Mouse (Mus musculus): ENCODE results near the gene Myrfl. TPM values are rescaled to one million over a fixed set of nuclear protein-coding genes. Genes with fewer than 3 reads are reported as not detected.

Myrfl gene
- total RNA-seq, 2 experiments from 2014 or later: not detected

DNA sequence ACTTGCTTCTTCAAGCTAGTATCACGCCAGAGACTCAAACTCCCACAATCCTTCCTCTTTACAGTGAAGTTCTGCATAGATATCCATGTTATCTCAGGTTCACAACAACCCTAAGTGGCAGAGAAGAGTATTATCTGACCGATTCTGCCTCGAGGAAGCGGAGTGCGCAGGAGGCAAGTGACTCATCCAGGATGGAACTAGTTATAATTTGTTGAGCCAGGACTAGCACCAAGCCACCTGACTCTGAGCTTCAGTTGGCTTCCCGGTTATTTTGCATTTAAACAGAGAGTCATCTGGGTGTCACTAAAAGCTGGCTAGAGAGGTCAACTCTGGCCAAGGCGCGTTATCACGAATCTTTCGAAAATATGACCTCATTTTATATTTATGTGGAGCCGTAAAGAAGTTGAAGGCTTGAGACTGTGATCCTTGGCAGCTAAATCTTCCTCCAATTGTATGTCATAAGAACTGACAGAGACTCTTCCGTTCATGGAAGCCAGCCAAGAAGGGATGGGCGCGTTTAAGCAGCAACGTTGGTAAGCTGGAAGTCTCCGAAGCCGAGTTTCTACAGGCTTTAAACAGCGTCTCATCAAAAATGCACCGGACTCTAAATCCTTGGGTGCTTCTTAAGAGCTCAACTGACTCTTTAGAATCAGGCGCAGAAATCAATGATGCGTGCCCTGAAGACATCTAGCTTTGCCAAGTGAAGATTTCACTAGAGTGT lies 125.3 kb downstream of the Myrfl start:
- no peak for ATAC-seq (replicated peaks; ENCODE audit: low FRiP score, poor library complexity, severe bottlenecking)

DNA sequence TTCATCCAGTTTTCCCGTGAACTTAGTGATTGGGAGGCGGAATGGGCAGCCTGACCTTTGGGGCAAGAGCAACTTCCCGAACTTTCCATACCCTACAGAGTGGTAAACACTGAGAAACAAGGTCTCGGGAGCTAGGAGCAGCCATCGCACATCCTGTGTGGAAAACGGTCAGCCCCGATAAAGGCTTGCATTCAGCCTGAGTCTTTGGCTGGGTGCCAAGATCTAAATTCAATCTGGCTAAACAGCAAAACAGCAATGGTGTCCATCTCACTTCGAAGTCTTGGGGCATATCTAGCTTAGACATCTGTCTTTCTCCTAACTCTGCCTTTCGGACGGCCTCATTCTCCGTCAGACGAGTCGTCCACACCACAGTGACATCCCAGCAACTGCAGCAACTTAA lies 128.1 kb downstream of the Myrfl start:
- ATAC-seq (replicated peaks; ENCODE audit: low FRiP score, poor library complexity, severe bottlenecking): no peak

DNA sequence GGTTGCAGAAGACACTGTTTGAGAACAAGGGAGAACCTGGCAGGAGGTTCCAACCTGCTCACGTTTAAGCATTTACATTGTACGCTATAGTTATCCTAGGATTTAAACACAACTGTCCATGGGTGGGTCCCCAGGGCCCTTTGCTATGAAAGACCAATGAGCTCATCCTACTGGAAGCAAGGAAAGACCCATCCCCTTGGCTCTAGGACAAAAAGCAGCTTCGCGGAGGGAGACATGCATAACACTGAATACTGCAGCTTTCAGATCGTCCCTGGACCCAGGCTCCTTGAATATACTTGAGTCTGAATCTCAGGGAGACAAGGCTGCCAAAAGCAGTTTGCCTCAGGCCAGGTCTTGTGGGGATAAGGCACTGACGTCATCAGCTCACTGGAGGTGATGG lies 130.2 kb downstream of the Myrfl start:
- ATAC-seq (replicated peaks; ENCODE audit: low FRiP score, poor library complexity, severe bottlenecking): no peak

DNA sequence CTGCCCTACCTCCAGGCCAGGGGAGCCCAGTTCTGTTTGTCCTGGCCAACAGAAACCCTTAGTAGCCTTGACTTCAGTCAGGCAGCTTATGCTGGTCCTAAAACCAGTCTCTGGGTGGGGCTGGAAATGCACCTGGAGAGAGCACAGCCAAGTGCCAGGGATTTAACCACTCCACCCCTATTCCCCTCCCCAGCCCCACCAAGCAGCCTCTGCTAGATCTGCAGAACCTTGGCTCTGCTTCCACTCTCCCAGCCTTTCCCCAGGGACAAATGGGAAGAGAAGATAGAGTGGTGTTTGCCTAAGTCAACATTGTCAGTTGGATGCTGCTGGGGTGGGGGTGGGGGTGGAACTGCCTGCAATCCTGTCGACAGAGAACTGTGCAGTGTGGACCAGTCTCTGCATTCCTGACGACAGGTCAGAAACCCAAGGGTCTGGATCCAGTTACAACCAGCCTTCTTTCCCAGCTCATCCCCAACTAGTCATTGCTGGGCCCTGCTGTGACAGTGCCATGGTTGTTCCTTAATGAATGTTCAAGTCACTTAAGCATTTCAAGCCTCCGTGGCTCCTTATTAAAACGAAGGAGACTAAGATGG lies 135.1 kb downstream of the Myrfl start:
- no peak for ATAC-seq (replicated peaks; ENCODE audit: low FRiP score, poor library complexity, severe bottlenecking)

DNA sequence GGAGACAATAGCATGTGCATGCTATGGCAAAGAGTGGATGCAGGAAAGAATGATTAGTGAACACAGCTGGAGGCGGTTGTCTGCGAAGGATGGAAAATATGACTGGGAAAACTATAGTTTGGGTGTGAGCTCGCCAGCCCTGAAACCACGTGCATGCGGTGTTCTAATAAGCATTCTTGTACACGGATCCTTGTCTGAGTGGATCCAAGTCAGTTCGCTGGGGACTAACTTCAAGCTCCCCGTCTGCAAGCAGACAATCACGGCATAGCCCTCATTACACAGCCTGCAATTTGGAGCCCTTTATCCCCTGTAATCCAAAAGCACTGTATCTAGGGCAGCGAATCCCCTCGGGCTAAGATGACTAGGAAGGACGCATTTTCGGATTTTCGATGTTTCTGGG lies 136.2 kb downstream of the Myrfl start:
- no peak for ATAC-seq (replicated peaks; ENCODE audit: low FRiP score, poor library complexity, severe bottlenecking)

DNA sequence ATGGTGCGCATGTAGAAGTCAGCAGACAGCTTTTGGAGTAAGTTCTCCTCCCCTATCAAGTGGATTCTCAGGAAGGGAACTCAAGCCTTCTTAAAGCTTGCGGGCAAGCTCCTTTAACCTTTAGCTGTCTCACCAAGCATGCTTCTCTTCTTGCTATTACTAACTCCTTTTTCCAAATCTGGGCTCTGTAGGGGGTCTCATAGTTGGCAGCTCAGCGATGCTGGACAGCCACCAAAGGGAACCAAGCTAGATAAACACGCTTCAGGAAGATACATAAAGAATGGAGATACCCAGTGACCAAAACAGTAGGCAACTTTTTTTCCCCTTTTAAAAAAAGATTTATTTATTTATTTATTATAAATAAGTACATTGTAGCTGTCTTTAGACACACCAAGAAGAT lies 136.9 kb downstream of the Myrfl start:
- no peak for ATAC-seq (replicated peaks; ENCODE audit: low FRiP score, poor library complexity, severe bottlenecking)

DNA sequence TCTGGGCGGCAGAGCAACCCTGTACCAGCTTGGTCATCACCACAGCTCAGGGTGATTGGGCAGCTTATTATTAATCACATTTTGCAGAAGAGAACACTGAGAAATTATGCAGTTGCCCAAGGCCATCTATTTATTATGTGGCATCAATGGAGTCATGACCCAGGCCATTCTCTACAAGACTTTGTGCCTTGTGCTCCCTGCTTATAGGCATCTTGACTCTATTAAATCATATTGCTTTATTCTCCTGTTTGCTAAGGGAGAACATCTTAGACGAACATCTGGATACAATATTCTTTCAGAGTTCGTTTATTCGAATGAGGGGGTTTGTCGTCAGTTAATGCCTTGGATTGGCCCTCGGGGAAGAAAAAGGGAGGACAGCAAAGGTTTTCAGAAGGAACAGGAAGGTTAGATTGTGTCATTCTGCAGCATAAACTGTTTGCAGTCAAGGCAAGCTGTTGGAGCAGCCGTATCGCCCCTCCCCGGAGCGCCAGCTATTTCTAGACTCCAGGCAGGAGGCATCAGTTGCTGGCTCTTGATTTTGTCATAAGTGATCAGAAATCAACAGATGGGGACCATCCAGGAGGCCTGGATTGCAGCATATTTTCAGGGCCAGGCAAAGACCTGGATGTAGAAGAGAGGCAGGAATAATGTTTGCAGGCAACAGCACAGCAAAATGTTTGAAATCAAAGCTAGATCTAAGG lies 140.7 kb downstream of the Myrfl start:
- no peak for ATAC-seq (replicated peaks; ENCODE audit: low FRiP score, poor library complexity, severe bottlenecking)

DNA sequence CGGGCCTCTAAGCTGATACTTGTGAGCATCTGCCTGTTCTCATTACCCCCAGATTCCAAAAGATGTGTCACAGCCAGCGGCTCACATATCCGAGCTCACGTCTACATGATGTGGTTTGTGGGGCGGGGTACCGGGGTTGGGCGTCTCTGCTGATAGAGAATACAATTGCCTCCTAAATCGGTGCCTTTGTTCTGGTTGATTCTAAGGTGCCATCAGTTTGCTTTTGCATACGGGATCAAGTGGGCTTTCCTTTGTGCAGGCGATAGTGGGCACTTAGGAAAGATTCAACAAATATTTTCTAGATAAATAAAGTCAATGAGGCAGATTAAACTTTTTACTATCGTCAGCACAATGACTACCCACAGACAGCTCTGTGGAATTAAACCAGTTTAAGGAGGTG lies 141.8 kb downstream of the Myrfl start:
- no peak for ATAC-seq (replicated peaks; ENCODE audit: low FRiP score, poor library complexity, severe bottlenecking)

DNA sequence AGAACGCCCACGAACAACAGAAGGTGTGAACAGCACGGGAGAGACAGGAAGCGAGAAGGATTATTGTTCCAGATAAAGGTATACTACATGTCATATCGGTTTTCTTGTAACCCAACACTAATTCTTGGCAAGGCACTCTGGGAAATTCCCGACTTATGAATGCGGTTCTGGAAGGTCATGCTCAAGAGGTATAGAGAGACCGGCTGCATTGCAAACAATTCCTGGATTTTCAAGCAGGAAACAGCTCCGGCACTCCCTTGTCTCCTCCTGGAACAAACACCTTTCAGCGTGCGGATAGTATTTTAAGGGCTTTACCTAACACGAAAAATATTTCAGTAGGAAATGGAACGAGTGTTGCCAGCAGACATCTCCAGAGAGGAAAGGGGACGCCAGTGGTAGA lies 145.8 kb downstream of the Myrfl start:
- ATAC-seq (replicated peaks; ENCODE audit: low FRiP score, poor library complexity, severe bottlenecking): no peak

DNA sequence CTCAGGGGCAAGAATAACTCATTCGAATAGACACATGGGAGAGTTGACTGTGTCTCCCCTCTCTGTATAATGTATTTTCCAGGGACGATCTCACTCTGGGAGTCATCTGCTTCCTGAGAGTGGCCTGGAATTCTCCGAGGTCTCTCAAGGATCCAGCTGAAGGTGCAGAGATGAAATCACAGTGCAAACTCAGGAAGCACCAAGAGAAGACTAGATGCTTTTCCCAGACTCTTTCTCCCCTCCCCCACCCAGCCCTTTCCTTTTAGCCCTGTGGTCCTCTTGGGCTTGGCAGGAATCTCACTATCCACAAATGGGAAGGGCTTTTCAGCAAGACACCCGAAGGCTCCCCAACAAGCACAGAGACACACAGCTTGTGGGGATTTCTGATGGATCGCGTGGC lies 146.7 kb downstream of the Myrfl start:
- ATAC-seq (replicated peaks; ENCODE audit: low FRiP score, poor library complexity, severe bottlenecking): no peak

DNA sequence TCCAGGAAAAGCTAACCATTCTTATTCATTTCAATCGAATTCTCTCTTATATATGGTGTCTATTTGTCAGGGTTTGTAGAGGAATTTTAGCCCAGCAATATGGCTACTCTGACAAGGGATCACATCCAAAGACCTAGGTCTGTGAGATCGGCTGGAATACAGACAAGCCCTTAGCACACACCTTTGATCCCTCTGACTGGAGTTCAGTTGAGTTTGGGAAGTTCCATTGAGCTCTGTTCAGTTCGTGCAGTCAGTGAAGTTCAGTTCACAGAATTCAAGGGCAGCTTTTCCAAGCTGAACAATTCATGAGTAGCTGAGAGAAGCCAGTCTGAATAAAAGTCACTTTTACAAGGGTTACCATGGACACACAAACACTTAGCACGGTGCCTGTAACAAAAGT lies 148.0 kb downstream of the Myrfl start:
- no peak for ATAC-seq (replicated peaks; ENCODE audit: low FRiP score, poor library complexity, severe bottlenecking)

DNA sequence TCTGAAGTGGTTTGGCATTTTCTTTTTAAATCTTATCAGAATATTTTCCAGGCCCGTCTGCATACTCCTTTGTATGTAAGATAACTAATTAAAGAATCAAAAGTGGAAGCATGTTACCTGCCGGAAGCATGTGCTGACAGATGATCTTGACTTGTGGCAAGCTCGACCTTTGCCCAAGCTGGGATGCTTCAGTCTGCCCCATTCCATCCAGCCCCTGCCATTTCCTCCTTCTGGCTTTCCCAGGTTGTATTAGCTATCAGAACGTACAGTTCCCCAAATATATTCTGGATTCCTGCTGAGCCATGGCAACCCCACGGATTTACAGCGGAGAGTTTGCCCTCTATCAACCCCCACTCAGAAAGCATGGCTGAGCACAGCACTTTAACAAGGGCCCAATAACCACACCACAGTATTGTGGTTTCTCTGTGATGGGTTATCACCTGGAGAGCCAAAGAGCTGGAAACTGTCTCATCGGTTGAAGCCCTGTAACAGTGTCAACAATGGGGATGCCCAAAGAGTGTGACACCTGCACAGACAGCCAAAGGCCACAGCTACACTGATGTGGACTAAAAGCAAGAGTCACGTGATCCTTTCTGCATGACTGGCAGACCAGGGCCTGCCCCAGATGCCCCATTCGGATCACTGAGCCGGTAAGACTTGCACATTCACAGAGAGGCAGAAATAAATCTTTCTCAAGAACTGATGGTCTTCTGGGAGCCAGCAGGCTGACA lies 150.3 kb downstream of the Myrfl start:
- ATAC-seq (replicated peaks; ENCODE audit: low FRiP score, poor library complexity, severe bottlenecking): no peak

DNA sequence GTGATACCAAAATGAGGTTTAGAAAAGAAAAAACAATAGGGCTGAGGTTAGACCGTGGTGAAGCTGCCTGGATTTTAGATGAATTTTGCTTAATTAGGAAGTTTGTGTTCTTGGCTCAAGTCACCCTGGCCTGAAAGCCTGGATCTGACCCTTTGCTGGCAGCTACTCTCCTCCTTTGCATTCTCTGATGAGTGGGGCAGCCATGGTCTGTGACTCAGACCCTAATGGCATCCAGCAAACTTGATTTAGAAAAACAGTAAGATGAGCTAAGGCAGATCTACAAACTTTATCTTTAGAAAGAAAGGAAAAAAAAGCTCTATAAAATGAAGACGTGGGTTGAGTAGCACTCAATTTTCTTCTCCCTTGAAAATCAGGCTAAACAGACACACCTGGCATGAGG lies 154.0 kb downstream of the Myrfl start:
- no peak for ATAC-seq (replicated peaks; ENCODE audit: low FRiP score, poor library complexity, severe bottlenecking)

DNA sequence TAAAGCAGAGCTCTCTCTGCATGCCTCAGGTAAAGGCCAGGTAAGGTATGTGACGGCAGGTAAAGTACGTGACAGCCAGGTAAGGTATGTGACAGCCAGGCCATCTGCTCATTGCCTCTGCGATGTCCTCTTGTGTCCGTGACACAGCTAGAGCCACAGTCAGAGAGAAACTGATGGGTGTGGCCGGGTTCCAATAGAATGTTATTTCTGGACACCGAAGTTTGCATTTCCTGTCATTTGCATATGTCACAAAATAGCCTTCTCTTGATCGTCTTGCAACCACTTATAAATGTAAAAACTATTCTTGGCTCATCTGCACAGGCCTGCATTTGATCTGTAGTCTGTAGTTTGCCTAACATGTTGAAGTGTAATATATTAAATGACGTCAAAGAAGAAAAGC lies 154.5 kb downstream of the Myrfl start:
- no peak for ATAC-seq (replicated peaks; ENCODE audit: low FRiP score, poor library complexity, severe bottlenecking)

DNA sequence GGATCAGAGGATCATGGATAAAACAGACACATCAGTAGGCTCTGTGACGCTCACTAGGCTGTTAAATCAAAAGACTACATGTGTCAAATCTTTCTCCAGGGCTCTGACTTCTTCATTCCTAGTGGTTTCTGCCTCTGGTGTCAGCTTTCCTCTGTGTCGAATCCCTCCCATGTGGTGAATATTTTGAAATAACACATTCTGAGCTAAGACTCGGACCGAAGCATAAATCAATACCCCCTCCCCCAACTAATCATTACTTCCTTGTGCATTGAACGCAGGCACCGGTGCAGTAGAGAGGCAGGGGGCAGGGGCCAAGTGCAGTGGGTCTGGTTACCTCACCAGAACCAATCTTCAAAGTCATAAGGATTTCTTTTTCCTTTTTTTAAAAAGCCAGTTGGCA lies 155.4 kb downstream of the Myrfl start:
- no peak for ATAC-seq (replicated peaks; ENCODE audit: low FRiP score, poor library complexity, severe bottlenecking)

DNA sequence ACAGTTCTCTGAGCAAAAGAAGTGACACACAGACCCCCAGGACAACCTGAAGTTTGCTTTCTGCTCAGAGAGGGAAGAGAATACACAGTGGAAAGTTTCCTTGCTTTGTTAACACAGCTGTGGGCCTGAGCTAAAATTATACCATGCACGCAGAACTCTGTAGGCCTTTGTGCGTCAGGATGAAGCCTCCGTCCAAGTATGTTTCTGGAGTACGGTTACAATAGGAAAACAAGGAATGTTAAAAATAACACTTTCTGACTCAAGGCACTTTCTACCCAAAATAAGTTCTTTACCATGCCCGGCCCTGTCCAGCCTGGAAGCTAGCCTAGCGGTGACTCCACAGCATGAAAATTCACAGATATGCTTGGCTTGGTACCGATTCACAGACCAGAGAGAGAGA lies 156.6 kb downstream of the Myrfl start:
- no peak for ATAC-seq (replicated peaks; ENCODE audit: low FRiP score, poor library complexity, severe bottlenecking)

DNA sequence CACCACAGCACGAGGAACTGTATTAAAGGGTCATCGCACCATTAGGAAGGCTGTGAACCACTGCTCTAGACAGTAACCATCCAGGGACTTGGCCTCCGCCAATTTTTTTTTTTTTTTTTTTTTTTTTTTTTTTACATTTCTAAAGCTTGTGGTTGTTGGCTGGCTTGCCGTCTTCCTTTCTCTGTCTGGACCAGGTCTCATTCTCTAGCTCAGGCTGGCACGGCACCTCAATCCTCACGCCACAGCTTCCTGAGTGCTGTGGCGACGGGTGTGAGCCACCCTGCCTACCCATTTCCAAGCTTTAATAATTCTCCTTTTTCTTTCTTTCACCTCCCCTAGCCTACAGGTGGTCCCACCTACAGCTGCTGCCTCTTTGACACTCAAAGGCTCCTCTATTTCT lies 158.2 kb downstream of the Myrfl start:
- no peak for ATAC-seq (replicated peaks; ENCODE audit: low FRiP score, poor library complexity, severe bottlenecking)

DNA sequence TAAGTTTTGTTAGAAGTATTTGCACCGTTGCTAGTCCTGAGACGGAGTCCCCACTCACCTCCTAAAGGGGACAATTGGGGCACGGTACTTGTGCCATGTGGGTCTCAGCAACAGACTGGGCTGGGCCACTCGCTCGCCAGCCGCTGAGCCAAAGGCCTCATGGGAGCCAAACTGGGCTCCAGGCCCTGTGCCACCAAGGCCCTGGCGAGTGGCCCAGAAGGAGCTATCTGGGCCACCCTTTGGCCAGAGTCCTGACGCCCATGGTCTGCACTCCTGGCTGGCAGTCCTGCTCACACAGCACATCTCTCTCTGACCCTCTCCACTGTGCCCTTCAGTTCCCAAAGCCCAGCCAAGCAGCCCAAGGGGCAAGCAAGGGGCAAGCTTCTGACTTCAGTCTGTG lies 161.1 kb downstream of the Myrfl start:
- no peak for ATAC-seq (replicated peaks; ENCODE audit: low FRiP score, poor library complexity, severe bottlenecking)

DNA sequence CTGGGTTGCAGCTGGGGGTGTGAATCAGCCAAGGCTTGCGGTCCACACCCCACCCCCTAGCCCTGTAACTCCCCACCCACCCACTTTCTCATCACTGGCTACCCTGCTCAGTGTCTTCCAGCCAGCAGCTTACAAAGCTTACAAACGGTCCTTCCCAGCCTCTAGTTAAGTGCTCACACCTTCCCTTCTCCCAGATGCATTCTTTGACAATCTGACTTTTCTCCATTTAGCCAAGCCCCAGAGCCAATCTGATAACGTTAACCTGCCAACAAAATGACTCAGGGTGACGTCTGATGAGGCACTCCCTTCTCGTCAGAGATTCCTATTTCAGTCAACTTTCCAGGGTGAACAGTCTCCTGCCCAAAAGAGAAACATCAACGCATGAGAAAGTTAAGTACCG lies 163.1 kb downstream of the Myrfl start:
- no peak for ATAC-seq (replicated peaks; ENCODE audit: low FRiP score, poor library complexity, severe bottlenecking)

DNA sequence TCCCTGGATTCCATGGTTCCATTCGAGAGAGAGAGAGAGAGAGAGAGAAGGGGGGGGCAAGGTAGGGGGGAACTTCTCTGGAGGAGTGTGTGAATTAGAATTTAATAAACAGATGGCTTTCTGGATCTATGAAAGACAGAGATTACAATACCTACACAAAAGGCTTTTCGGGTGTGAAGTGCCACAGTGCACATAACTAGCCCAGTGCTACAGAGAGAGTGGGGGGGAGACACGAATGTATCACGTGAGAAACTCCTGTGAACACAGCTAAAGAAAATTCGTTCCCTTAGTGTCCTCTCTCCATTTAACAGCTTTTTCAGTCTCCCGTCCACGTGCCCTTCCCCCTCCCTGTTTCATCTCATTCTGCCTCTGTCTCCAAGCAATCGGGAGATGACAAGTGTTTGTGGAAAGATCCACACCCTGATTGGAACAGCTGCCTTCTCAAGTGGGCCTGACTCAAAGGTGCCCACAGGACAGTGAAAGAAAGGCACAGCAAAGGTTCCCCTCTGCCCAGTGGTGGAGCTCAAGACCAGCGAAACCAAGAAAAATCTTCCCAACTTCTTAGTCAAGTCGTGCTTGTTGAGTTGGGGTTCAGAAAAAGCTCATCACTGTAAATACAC lies 166.6 kb downstream of the Myrfl start:
- no peak for ATAC-seq (replicated peaks; ENCODE audit: low FRiP score, poor library complexity, severe bottlenecking)

All from erythroid progenitor cell, adult 5-6 weeks (primary cell).